Mouse (Mus musculus) limb, embryonic 14.5 days (tissue): ENCODE results near the gene Gm3183. TPM values are rescaled to one million over a fixed set of nuclear protein-coding genes. Genes with fewer than 3 reads are reported as not detected.
"Not testable (repeated sequence)": the region's sequence is repeated elsewhere in the genome, so short reads cannot be mapped to it uniquely, and the experiment has no call there.

Experiments
- ATAC-seq: fragments of 200-750 bp; cut with Nextera tagmentation; 2 replicates; pipeline ENCODE4 v1.8.0; 2017; ENCODE audit warnings: low read depth, moderate number of reproducible peaks, moderate TSS enrichment; ENCODE audit not compliant: low FRiP score
- DNase-seq: peaks from one replicate; pipeline ENCODE4 v3.0.0-alpha.2; 2015; ENCODE audit warnings: low spot score
- H3K27ac ChIP-seq: fragments of 300-500 bp; sonication (generic); replicated peaks from 2 replicates; pipeline ENCODE4 v1.5.1; 2014; ENCODE audit warnings: low read depth, mild to moderate bottlenecking, low read length, moderate library complexity, mixed read lengths
- H3K27me3 ChIP-seq: fragments of 300-500 bp; sonication (generic); 2 replicates; pipeline ENCODE4 v1.6.1; 2014; ENCODE audit warnings: low read length, mixed read lengths; ENCODE audit not compliant: control insufficient read depth, insufficient read depth
- H3K36me3 ChIP-seq: fragments of 300-500 bp; sonication (generic); 2 replicates; pipeline ENCODE4 v1.6.1; 2014; ENCODE audit warnings: mild to moderate bottlenecking, low read length, moderate library complexity, mixed read lengths; ENCODE audit not compliant: control insufficient read depth, insufficient read depth
- H3K4me1 ChIP-seq: fragments of 300-500 bp; sonication (generic); 2 replicates; pipeline ENCODE4 v1.6.1; 2014; ENCODE audit warnings: antibody characterized with exemption, low read length, mixed read lengths; ENCODE audit not compliant: control insufficient read depth, insufficient read depth
- H3K4me2 ChIP-seq: fragments of 300-500 bp; sonication (generic); replicated peaks from 2 replicates; pipeline ENCODE4 v1.6.1; 2014; ENCODE audit warnings: low read depth, mild to moderate bottlenecking, low read length, moderate library complexity; ENCODE audit not compliant: severe bottlenecking
- H3K4me3 ChIP-seq: fragments of 300-500 bp; sonication (generic); replicated peaks from 2 replicates; pipeline ENCODE4 v1.5.1; 2014; ENCODE audit warnings: low read length
- H3K9ac ChIP-seq: fragments of 300-500 bp; sonication (generic); 2 replicates; pipeline ENCODE4 v1.6.1; 2014; ENCODE audit warnings: mild to moderate bottlenecking, low read depth, low read length, moderate library complexity; ENCODE audit not compliant: severe bottlenecking
- H3K9me3 ChIP-seq: fragments of 300-500 bp; sonication (generic); 2 replicates; pipeline ENCODE4 v1.6.1; 2016; ENCODE audit warnings: low read length; ENCODE audit not compliant: control insufficient read depth
- WGBS: fragments of 180-500 bp; shearing (Covaris S2); extraction: QIAGEN DNeasy Blood & Tissue Kit; methylation state at CpG from one replicate; pipeline ENCODE4 v1.1.7; 2014; 5-methylcytosine and 5-hydroxymethylcytosine counted together
- polyA plus RNA-seq, 2 experiments: library from polyadenylated mRNA; depleted of rRNA in 1 of 2; stranded (reverse) in 1 of 2; unstranded in 1 of 2; fragments of >200 nt; fragmentation: Nextera tagmentation in 1 of 2; extraction: Ambion mirVana in 1 of 2; gene quantifications; 2 replicates each; pipeline versions ENCODE4 v1.2.1 to v1.2.3; 2012 to 2014

Gene Gm3183
- polyA plus RNA-seq (2012; rRNA removed) (not detected in 2 replicates), polyA plus RNA-seq (2014; fragmentation: Nextera tagmentation; extraction: Ambion mirVana) (not detected in 2 replicates)

- H3K9ac ChIP-seq, H3K27ac ChIP-seq, H3K36me3 ChIP-seq, H3K4me1 ChIP-seq, ATAC-seq, DNase-seq, H3K9me3 ChIP-seq, H3K27me3 ChIP-seq, H3K4me3 ChIP-seq, H3K4me2 ChIP-seq: not testable (repeated sequence)
- whole genome bisulfite sequencing, result no CpG with 5 or more reads among the region's 1 CpGs
These were observed at the start of gene Gm3183 for GRCm38 (mm10) chr5:94865136-94865535. TSS of gene Gm3183 (plus strand) at chr5:94865436.

Other genes with a start within 250 kb of the Gm3183 start
- not detected in 2 replicates for gene Gm3147, start 249.1 kb upstream of the Gm3183 start, polyA plus RNA-seq (2012; rRNA removed)
- not detected in 2 replicates for gene Gm3147, start 249.1 kb upstream of the Gm3183 start, polyA plus RNA-seq (2014; fragmentation: Nextera tagmentation; extraction: Ambion mirVana)
- not detected in 2 replicates for gene Gm6509, start 241.5 kb upstream of the Gm3183 start, polyA plus RNA-seq (2012; rRNA removed)
- gene Gm6509, start 241.5 kb upstream of the Gm3183 start, polyA plus RNA-seq (2014; fragmentation: Nextera tagmentation; extraction: Ambion mirVana), result not detected in 2 replicates
- gene Gm6205, start 217.1 kb upstream of the Gm3183 start, polyA plus RNA-seq (2012; rRNA removed), result not detected in 2 replicates
- not detected in 2 replicates for gene Gm6205, start 217.1 kb upstream of the Gm3183 start, polyA plus RNA-seq (2014; fragmentation: Nextera tagmentation; extraction: Ambion mirVana)
- not detected in 2 replicates for gene Gm6367, start 123.2 kb downstream of the Gm3183 start, polyA plus RNA-seq (2012; rRNA removed)
- gene Gm6367, start 123.2 kb downstream of the Gm3183 start, polyA plus RNA-seq (2014; fragmentation: Nextera tagmentation; extraction: Ambion mirVana), result not detected in 2 replicates
- gene Gm7942, start 241.5 kb downstream of the Gm3183 start, polyA plus RNA-seq (2012; rRNA removed), result not detected in 2 replicates
- gene Gm7942, start 241.5 kb downstream of the Gm3183 start, polyA plus RNA-seq (2014; fragmentation: Nextera tagmentation; extraction: Ambion mirVana), result not detected in 2 replicates